Mouse (Mus musculus) bone marrow, adult 2 months (tissue): Measurements from ENCODE around the gene Ddx27.

Experiments used
- CTCF ChIP-seq: fragments of 200-500 bp; IDR thresholded peaks from 2 replicates; pipeline ENCODE4 v1.5.1; 2011; ENCODE audit warnings: low read length, control low read depth; ENCODE audit not compliant: control insufficient read depth, insufficient read depth
- POLR2A ChIP-seq: fragments of 200-500 bp; IDR thresholded peaks from 2 replicates; pipeline ENCODE4 v1.6.1; 2011; ENCODE audit warnings: low read depth, mild to moderate bottlenecking, control low read depth, low read length, borderline replicate concordance; ENCODE audit not compliant: control insufficient read depth

DNA sequence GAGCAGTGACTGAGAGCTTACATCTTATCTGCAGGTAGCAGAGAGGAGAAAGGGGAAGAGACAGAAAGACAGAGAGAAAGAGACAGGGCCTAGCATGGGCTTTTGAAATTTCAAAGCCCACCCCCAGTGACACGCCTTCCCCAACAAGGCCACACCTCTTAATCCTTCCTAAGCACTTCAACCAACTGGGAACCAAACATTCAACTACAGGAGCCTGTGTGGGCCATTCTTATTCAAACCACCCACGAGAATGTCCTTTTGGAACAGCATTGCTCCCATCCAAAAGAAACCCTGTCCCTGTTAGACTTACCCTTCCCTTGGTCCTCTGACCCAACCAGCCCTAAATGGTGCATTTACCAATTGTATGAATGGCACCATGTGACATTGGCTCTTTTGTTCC, 61.8 kb downstream of the Ddx27 start:
- no peak for TF ChIP-seq CTCF
- no peak for TF ChIP-seq POLR2A
